Mouse (Mus musculus): Measurements from ENCODE around the gene Timd2. TPM values are rescaled to one million over a fixed set of nuclear protein-coding genes. Genes with fewer than 3 reads are reported as not detected.
"Not testable (repeated sequence)": the region's sequence is repeated elsewhere in the genome, so short reads cannot be mapped to it uniquely, and the experiment has no call there.

Timd2 gene
- polyA plus RNA-seq, 1 experiment = 0.28 TPM

DNA sequence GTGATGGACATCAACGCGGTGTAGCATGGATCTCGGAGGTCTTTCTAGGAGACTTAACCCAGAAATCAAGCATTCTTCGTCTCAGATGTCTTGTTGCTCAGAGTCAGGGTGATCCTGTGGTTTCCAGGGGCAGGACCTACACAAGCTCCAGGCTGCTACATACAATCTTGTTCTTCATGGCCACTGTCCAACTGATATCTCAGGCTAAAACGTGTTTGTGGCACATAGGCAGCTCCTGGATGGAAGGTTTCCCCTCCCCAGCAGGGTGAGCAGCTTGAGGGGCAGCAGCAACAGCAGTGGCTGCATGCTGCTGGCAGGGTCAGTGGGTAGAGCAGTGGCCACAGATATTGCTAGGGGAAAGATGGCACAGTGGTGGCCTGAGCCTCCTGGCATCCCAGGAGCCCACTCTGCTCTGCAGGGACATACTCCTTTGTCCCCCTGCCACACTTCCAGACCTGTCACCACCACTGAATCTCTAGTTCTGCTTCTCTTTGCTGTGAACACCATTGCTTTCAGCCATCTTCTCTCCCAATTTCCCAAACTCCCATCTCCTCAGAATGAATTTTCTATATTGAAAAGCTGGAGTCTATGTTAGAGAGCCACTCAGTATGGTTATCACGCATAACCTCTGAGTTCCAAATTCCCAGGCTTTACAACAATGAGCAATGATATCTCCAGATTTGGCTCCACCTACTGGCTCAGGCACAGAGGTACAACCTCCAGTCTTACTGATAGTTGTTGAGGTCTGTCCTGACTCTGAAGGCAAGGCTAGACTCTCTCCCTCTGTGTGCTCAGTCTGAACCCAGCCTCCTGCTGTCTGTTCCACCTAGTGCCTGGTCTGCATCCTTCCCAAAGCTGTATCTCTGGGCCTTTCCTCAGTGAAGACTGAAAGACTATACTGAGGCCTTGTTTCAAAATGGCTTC lies 41.0 kb downstream of the Timd2 start:
- DNase-seq (ENCODE audit: low read depth) = no peak

DNA sequence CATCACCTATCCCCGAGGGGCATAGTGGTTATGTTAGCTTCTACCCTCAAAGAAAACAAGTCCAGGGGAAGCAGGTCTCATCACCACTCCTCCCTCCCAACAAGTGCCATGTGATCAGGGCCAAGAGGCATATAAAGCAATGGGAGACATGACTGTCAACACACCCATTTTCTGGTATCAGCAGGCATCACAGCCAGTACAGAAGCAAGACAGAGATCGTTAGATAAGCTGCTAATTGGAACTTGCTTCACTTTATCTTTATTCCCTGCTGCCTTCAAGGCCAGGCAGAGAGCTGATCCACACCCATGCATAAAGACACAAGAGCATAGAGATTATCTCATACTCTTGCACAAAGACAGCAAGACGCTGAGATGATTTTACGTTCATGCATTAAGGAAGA lies 43.6 kb downstream of the Timd2 start:
- DNase-seq (ENCODE audit: low read depth) = no peak

- no peak for DNase-seq (ENCODE audit: low read depth)
These were observed 54.4 kb downstream of the Timd2 start for GRCm38 (mm10) chr11:46652476-46652875.

GRCm38 (mm10) chr11:46649655-46650054 lies 57.2 kb downstream of the Timd2 start:
- DNase-seq (ENCODE audit: low read depth) = not testable (repeated sequence)

GRCm38 (mm10) chr11:46644824-46645223 lies 62.0 kb downstream of the Timd2 start:
- DNase-seq (ENCODE audit: low read depth) = no peak

DNA sequence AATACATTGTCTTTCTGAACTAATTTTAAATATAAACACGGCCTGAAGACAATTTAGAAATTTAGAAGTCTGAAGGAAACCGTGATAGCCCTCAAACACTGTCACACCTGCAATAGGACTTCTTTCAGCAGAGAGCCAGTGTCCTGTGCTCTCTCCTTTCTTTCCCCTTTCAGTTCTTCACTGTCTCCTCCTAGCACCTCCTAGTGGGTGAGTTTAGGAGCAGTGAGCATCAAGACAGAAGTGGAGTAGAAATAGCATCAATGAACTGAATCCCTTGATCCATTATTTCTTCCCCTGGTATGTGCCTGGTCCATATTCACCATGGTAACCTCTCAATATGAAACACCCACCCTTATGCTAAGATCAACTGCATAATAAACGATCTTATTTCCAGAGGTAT lies 70.3 kb downstream of the Timd2 start:
- no peak for DNase-seq (ENCODE audit: low read depth)

GRCm38 (mm10) chr11:46635516-46635915 lies 71.3 kb downstream of the Timd2 start:
- not testable (repeated sequence) for DNase-seq (ENCODE audit: low read depth)

- DNase-seq (ENCODE audit: low read depth) = no peak
These were observed 75.2 kb downstream of the Timd2 start for GRCm38 (mm10) chr11:46631635-46632034.

DNA sequence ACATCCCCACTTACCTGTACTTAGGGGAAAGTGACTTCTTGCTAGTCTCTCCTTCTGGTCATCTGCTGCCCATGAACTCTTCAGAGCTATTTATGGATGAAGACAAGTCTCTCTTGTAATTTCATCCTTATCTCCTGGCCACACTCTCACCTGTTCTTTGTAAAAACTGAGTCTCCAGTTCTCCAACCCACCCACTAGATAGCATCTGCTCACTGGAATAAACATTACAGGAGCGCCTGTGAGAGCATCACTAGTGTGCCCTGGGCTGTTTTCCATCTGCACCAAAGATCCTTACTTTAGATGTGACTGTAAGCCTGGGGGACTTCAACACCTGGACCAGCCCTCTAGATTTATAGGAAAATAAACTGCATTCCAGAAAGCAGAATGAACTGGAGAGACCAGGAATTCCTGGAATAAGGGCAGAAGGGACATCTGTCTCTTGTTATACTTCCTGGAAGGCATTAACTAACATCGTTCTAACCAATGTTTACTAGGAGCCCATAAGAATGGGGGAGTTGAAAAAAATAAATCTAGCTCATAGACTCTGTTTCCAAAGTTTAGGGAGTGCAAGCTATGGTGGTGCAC lies 77.6 kb downstream of the Timd2 start, which contains the start of gene Dppa1:
Gene Dppa1 (minus strand): TSS at position 51 of the 585 bp plus-strand sequence.
- no peak for DNase-seq (ENCODE audit: low read depth)

DNA sequence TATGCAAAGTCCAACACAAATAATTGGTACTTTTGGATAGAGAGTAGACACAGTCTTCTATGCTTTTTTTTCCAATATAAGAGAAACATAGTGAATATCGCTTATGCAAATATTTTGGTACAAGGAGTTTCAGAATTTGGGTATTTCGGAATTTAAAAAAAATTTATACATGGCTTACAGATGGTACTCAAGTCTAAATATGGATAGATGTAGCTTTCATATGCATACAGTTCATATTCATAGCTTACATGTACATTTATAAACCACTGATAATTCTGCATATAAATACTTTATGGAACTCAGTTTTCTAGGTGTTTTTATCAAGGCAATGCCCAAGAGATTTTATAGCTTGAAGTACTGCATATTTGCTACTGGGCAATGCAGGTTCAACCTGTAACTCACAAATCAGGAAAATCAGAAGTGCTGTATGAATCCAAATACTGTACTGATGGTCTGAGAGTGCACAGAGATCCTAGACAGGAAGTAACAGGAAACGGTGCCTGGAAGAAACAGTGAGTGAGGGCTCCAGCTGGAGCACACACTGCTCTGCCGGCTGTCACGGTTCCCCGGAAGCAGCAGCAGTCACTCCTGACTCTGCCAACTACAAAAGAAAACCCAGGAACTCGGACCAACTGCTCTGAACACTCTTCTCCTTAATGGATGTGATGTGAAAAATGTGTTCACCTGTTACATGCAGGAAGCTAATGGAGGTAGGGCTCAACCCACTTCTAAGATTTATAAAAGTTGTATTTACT lies 86.3 kb downstream of the Timd2 start:
- DNase-seq (ENCODE audit: low read depth) = no peak

- DNase-seq (ENCODE audit: low read depth) = no peak
These were observed 86.9 kb downstream of the Timd2 start for GRCm38 (mm10) chr11:46619929-46620328.

Other genes starting within 250 kb of the Timd2 start
- gene Gm12169, start 182.8 kb downstream of the Timd2 start, polyA plus RNA-seq (2012; rRNA removed) = not detected in 2 replicates
- not detected in 2 replicates for gene BC053393, start 135.5 kb downstream of the Timd2 start, polyA plus RNA-seq (2012; rRNA removed)
- not detected in 2 replicates for gene Dppa1, start 77.8 kb downstream of the Timd2 start, polyA plus RNA-seq (2012; rRNA removed)
- 0.08 TPM in 1 of 2 replicates, not detected in the other for gene Havcr1, start 28.0 kb upstream of the Timd2 start, polyA plus RNA-seq (2012; rRNA removed)
- gene Timd4, start 103.7 kb upstream of the Timd2 start, polyA plus RNA-seq (2012; rRNA removed) = 0.93 and 1.1 TPM in 2 replicates

All from gonadal fat pad, adult 2 months (tissue).